Mouse (Mus musculus) adrenal gland, postnatal 36 days (tissue): ENCODE data around the gene Rtkn2. TPM values are rescaled to one million over a fixed set of nuclear protein-coding genes. Genes with fewer than 3 reads are reported as not detected.

Source experiments
- DNase-seq, 2 experiments: peaks; one replicate each; pipeline ENCODE4 v3.0.0; 2021; ENCODE audit warnings: mixed read lengths in 1 of 2
- total RNA-seq, 2 experiments: library from RNA; stranded (reverse); gene quantifications; 2 replicates each; pipeline ENCODE4 v1.2.3; 2021

The Rtkn2 gene
- total RNA-seq, 2 experiments from 2014 or later = 0.17 to 0.46 TPM

- no peak for DNase-seq
Observed at GRCm38 (mm10) chr10:68104881-68105781, 125.8 kb downstream of the Rtkn2 start.

GRCm38 (mm10) chr10:68106351-68106950 lies 127.1 kb downstream of the Rtkn2 start:
- DNase-seq = no peak

GRCm38 (mm10) chr10:68107716-68108115 lies 128.3 kb downstream of the Rtkn2 start:
- no peak for DNase-seq

Other genes starting within 250 kb of the Rtkn2 start
- 1 to 10 TPM; 1.4 to 2.1 TPM for gene Zfp365, start 66.9 kb upstream of the Rtkn2 start, total RNA-seq